Mouse (Mus musculus): Measurements from ENCODE around the gene Nrcam.

Gene Nrcam

DNA sequence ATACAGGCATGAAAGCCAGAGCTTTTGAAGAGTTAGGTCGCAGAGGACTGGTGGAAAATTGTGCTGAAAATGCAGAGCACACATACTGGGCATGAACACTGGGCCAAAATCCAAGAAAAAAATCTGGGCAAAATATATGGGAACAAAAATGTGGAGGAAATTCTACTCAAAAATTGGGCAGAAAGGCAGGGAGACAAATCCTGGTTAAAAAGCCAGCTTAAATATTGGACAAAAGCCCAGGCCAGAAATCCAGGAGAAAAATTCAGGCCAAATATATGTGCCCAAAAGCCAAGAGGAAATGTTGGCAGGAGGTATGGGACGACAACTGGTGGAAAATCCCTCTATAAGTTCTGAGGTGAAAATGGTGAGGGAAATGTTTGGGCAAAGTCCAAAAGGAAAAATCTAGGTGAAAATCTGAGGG is 288.3 kb downstream of the Nrcam start:
- no peak for DNase-seq (ENCODE audit: low spot score in 2 of 2)

DNA sequence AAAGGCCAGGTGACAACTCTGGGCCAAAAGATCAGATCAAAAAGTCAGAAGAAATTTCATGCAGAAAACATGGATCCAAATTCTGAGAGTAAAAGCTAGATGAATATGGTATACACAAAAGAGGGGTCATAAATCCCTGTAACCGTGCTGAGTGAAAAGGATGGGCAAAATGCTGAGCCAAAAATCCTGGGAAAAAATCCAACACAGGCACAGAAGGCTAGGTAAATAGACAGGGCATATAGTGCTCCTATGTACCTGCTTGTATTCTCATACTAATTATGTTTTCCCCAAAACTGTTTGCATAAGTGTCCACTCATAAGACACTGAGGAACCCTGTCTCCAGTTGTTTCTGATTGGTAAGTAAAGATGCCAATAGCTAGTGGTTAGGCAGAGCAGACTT is 288.8 kb downstream of the Nrcam start:
- no peak for DNase-seq (ENCODE audit: low spot score in 2 of 2)

DNA sequence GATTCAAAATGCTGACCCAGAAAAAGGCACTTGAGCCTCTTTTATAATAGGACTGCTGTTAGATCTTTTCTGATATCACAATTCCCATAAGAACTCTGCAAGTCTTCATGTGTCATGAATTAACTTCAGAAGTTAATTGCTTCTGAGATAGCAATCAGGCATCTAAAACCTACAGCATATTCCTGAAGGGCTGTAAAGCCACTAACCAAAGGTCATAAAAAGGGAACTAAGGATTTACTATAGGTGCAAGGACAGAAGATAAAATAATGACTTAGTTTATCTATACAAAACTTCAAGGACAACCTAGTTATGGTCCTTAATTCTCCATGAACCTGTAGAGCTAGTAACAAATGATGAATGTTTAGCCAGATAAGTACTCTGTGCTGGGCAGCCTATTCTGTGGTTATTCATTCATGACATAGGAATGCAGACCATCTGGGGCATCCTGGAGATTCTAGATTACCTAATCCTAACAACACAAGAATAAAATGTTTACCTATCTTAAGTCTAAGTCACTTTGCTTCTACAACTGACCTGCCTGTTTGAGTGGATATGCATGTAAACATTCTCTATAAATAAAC is 310.7 kb downstream of the Nrcam start:
- DNase-seq (ENCODE audit: low spot score in 2 of 2): no peak

DNA sequence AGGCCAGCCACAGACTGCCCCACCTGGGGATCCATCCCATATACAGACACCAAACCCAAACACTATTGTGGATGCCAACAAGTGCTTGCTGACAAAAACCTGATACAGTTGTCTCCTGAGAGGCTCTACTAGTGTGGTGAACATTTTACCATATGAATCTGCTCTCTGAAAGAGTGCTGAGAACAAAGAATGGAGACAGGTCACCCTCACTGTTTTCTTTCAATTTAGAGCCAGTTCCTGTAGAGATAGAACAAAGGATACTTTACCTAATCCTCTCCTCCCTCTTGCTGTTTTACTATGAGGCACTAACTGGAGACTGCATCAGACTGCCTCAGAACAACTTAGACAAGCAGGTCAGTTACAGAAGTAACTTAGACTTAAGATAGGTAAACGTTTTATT is 311.9 kb downstream of the Nrcam start:
- no peak for DNase-seq (ENCODE audit: low spot score in 2 of 2)

All from frontal cortex, postnatal 14 days (tissue).